Mouse (Mus musculus) ES-Bruce4 (cell line): ENCODE data around the gene Gm49027.

Source experiments
- CTCF ChIP-seq: IDR thresholded peaks from one replicate; pipeline ENCODE4 v1.8.1; 2011; ENCODE audit warnings: low read depth, low read length
- POLR2A ChIP-seq: IDR thresholded peaks from one replicate; pipeline ENCODE4 v1.8.1; 2011; ENCODE audit warnings: low read length; ENCODE audit not compliant: insufficient read depth

DNA sequence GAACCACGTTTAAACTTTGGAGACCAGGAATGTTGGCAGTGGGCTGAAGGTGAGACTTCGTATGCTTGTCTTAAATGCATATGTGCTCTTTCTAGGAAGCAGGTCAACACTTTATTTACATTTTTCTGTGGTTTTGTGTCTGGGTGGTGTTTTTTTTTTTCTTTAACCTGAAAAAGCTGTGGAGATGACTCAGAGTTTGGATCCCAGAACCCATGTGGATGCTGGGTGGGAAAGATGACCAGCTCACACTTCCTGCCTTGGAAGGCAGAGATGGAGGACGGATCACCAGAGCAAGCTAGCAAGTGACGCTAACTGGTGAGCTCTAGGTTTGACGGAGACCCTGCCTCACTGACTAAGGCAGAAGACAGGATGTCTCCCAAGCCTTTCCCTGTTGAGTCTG lies 10.4 kb downstream of the Gm49027 start:
- TF ChIP-seq CTCF (no peak), POLR2A (no peak)
